Mouse (Mus musculus): ENCODE measurements around the gene Frmd4b.

The Frmd4b gene

DNA sequence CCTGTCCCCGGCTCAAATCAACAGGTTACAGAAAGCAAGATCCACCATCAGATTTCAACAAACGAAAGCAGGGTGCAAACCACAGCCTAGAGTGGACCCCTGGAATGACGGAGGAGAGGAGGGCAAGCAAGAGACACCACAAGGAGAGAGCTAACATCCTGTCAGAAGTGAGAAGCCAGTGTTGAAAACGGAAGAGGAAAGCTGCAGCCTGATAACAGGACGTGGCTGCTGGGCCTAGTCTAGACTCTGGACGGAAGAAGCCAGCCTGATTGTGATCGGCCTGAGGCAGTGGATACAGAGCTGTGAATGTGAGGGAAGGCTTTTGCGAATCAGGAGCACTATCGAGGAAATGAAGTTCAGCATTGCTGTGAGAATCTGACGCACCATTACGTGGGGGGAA lies 296.2 kb downstream of the Frmd4b start:
- in situ Hi-C loops (cut with MboI, MseI), result no loop called here

DNA sequence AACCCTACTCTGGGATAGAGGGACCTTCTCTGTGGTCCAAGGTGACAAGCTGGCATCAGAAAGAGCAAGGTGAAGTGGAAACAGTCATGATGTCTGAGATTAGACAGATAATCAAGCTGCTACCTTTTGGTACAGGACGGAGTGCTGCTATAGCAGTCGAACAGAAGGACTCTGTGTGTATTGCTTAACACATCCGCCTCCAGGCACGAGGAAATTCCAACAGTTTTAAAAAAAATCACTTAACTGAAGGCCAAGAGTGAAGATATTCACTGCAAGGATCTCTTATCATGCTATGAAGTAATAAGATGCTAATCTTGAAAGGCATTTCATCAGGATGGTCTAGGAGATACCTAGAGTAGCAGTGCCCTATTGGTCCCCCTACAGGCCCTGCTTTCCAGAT lies 298.3 kb downstream of the Frmd4b start:
- in situ Hi-C loops (cut with MboI, MseI), result no loop called here

DNA sequence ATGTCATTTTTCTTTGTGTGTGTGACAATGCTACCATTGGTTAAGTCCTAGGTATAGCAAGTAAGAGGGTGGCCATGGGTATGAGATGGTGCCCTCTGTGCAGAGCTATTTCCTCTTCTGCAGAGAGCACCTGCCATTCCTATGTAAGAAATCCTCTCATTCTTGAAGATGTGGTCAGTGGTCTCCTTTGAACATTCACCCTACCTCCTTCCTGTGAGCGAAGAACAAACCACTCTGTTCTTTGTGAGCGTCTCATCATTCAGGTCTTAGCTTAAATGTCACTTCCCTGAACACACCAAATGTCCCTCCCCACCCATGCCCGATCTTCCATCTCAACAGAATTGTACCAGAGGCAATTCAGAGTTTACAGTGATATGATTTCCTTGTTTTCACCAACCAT lies 299.4 kb downstream of the Frmd4b start:
- in situ Hi-C loops (cut with MboI, MseI), result no loop called here

DNA sequence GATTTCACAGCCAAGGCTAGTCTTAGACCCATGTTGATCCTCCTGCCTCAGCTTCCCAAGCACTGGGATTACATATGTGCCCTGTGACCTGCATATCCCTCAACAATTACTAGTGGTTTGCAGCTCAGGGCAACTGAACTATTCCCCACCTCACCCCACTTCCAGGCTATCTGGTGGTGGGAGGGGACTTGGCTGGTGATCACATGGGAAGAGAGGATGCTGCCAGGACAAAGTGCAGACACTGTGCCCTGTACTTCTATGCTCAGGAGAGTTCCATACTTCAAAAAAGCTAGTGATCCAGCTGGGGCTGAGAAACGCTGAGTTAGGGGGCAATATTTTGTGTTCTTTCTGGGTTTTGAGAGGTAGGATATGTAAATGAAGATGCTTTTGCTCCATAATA lies 300.6 kb downstream of the Frmd4b start:
- in situ Hi-C loops (cut with MboI, MseI), result no loop called here

DNA sequence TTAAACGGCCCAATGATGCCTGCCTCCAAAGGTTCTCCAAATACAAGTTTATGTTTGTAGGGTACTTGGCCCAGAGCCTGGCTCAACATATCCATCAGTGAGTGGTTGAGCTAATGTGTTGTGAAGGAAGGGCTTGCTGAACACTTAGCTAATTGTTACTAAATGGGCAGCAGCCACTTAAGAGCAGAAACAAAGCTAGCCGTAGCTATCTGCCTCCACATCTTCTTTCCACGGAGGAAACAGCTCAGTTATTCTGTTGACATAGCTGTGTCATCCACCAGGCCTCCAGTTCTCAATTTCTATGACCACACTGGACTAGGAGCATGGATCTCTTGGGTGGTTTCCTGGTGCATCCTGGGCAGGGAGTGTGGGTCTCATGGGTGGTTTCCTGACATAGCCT lies 302.0 kb downstream of the Frmd4b start:
- in situ Hi-C loops (cut with MboI, MseI), result no loop called here

DNA sequence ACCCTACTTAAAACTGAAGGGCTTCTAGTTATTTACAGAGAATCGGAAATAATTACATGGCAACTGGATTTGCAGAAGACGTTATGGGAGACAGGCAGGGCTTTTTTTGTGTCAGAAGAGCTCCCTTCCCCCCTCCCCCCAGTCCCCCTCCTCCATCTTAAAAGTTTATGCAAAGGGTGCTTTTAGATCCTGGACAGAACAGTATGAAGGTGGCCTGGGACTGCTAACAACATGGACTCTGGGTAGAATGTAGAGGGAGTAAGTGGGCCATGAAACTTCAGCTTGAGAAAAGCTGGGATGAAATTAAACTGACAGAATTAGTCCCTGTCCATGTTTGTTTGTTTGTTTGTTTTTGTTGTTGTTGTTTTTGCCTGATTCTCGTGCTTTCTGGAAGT lies 304.8 kb downstream of the Frmd4b start:
- in situ Hi-C loops (cut with MboI, MseI), result loop anchor here (5.0 kb wide), 1 partner anchor 105 kb away; the partner anchor contains the start of gene Uba3

DNA sequence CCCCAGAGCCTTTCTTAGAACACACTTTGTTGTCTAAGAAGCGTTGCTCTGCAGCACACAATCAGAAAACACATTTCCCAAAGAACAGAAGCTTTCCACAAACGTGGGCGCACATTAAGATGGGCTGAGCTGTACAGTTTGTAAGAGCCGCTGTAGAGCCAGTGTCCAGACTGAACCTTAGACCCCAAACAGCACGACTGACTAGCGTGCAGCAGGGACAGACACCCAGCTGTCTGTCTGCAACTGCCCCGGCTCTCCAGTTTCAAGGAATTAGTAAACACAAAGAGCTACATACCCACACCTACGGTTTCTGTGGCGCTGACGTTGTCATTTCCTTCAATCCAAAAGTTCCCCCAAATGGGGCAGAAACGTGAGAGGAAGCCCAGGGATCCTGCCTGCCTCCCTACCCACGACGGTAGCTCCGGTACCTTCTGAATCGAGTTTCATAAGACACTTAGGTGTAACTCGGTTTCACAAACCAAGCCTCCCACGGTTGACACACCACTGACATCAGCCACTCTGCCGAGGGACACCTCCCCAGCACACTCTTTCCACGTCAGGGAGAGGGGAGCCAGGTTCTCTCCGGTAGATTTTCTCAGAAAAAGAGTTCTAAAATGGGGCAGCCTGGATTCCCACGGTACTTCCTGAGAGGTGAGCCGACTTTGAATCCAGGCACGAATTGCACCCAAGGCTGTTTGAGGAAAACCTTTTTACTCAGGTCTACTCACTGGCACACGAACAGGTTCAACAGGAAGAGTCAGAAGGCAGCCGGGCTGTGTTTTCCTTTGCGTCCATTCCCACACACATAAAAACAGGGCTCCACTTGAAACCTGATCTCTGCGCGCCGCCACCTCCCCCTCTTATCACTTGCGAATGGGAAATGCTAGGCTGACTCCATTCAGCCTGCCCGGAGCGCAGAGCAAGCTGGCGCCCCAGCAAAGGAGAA lies 305.5 kb downstream of the Frmd4b start:
- in situ Hi-C loops (cut with MboI, MseI), result loop anchor here (5.0 kb wide), 1 partner anchor 105 kb away; the partner anchor contains the start of gene Uba3

DNA sequence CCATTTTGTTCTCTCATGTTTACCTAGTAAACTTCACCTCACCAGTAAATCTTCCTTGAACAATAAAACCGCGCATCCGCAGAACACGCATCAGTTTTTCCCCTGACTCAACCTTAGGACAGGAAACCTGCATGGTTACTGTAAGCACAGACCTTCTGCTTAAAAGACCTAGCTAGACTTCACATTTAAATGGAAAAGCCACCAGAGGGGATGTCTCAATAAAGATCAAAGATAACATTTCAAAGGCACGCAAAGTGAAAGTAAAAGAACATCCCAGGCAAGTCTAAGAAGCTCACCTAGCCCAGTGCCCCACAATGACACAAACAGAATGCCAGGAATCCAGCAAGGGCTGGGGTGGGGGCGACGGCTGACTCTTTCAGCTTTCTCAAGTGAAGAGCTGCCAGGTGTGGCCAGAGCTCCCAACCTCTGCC lies 306.4 kb downstream of the Frmd4b start:
- in situ Hi-C loops (cut with MboI, MseI), result loop anchor here (5.0 kb wide), 1 partner anchor 104 kb away; the partner anchor contains the start of gene Uba3

DNA sequence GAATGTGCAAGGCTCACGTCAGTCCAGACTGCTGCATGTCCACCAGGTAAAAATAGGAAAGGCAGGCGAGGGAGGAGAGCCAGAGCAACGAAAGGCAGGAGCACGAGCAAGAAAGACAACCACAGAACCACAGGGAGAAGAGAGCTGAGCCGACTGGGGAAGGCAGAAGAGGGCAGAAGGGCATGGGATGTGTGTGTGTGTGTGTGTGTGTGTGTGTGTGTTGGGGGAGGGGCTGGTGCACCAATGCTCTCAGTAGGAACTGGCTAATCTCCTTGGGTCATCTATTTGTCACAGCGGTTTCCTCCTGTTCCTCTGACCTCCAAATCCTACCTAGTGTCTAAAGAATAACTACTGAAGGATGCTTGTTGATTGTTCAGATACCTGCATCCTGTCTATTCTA lies 308.2 kb downstream of the Frmd4b start:
- in situ Hi-C loops (cut with MboI, MseI), result no loop called here

DNA sequence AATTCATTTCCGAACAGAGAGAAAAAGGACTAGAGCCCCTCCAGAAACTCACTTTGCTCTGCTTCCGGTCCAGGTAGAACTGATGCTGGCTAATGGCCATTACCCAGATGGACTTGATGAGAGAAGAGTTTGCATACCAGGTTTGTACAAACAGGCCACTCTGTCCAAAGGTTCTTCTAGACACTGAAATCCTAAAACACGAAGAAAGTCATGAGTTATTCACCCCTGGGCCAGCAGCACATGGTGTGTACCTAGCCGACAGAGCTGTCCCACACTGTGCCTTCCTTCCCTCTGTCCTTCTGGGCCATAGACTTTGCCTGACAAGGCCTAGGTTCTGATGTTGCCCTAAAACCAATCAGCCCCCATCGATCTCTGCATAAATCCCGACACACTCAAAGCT lies 308.8 kb downstream of the Frmd4b start:
- in situ Hi-C loops (cut with MboI, MseI), result no loop called here

DNA sequence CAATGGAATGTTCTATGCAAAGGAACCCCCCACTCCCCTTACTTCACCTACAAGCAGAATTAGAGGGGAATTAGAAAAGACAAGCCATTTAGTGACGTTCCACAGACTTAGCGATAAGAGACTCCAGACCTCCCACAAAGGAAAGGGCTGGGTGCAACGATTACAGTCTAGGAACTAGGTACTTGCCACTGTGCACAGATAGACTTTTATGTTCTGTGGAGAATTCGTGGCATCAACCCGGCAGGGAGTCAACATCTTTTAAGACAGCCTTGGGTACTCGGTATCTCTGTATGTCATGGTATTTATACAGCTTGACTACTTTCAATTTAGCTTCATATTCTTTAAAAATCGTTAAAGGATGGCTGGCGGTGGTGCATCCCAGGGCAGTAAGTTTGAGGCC lies 310.1 kb downstream of the Frmd4b start:
- in situ Hi-C loops (cut with MboI, MseI), result no loop called here

DNA sequence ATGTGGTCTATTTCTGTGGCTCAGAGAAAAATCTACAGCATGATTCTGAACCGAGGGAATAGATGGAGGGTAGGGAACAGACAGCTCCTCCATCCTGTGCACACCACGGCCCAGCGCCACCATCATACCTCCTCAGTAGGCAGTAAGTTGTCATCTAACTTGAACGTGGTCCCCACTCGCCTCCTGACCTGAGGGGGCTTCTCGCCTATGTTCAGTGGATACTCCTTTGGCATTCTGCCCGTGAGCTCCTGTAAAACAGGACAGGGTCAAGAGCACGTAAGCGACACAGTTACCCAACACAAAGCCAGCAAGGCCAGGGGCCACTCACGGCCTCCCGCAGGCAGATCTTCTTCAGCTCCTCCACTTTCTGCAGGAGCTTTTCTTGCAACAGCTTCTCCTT lies 311.0 kb downstream of the Frmd4b start:
- in situ Hi-C loops (cut with MboI, MseI), result no loop called here

DNA sequence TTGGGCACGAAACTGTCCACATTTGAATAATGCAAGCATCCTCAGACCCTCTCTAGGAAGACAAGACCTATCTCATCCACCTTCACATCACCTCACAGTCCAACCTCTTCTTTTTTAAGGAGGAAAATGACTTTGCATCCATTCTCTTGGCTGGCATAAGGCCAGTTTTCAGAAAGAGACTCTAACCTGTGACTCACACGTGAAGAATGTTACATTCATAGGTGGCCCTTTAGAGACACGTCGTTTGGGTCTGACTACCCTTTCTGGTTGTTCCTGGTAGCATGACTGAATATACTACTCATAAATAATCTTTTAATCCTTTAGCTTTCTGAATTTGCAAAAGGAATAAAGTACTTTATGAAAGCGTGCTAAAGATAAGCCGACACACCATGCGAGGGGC lies 311.9 kb downstream of the Frmd4b start:
- in situ Hi-C loops (cut with MboI, MseI), result no loop called here

DNA sequence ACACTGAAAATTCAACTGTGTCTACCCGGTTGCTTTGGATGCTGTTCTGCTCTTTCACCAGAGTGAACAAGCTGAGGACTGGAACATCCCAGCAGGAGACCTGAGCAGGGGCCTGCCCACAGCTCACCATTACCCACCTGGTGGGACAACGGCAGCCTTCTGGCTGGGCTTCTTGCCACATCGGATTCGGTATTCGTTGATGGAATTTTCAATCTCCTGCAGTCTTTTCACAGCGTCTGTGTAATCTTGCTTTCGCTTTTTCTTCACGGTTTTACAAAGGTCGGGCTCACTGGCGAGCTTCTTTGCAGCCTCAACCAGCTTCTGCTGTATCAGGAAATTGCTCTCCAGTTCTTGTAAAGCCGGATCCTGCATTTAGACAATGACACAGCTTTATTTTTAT lies 312.3 kb downstream of the Frmd4b start:
- in situ Hi-C loops (cut with MboI, MseI), result no loop called here

DNA sequence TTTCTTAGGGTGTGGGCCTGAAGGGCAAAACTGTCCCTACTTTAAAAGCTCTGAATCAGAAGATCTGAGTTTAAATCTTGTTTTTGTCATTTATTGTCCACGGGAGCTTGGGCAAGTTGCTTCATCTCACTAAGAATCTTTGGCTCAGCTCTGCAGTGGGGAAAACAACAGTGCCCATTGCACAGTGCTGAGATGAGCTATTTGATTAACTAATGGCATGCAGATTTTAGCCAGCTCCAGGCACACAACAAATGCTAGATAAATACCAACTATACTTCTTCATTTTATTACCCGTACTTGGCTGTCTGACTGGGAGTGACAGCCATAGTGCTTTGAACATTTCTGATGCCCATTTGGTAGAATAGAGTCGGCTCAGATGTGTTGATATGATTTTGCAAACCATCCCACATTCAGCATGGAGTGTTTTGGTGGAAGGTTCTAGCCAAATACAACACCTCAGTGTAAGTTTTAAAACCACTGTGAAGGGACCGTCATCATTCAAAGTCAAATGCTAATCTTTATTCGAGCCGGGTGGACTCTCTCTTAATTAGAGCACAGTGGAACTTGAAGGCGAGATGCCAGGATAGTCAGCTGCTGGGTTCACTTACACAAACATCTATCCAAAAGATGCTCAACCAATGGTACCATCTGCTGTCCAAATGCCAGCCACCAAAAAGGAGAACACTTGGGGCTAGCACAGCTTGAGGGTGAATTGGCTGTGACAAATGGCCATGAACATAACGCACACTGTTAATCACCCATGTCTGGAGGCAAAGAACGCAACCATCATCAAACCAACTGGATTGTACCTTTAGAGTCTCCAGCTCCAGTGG lies 313.8 kb downstream of the Frmd4b start:
- in situ Hi-C loops (cut with MboI, MseI), result no loop called here

DNA sequence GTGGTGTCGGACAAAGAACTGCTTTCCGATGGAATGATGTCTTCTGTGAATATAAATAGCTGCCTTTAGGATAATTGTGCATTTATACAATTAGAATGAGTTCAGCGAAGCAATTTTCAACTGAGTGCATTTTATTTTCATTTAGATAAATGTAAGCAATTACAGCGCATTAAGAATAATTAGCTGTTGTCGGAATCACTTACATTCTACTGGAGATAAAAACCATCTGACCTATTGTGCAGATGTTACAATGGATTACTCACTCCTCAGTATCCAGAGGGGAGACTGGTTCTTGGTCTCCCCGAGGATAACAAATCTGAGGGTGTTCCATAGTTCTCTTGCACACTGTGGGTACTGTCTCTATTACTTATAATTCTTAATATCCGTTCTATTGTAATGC lies 315.0 kb downstream of the Frmd4b start:
- in situ Hi-C loops (cut with MboI, MseI), result no loop called here

DNA sequence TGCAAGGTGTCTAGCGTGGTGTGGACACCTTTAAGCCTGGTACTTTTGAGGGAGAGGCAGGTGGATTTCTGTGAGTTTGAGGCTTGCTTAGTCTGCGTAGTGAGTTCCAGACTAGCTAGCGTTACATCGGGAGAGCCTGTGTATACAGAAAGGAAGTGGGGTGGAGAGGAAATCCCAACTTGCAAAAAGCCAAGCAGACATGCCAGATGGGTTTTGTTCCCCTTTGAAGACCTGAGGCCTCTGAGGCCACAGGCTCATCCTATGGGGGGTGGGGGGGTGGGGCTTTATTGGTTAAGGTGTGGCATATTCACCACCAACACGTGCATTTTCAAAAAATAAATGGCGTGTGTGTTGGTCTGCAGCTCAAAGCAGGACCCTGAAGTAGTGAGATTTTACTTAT lies 316.7 kb downstream of the Frmd4b start:
- in situ Hi-C loops (cut with MboI, MseI), result no loop called here

DNA sequence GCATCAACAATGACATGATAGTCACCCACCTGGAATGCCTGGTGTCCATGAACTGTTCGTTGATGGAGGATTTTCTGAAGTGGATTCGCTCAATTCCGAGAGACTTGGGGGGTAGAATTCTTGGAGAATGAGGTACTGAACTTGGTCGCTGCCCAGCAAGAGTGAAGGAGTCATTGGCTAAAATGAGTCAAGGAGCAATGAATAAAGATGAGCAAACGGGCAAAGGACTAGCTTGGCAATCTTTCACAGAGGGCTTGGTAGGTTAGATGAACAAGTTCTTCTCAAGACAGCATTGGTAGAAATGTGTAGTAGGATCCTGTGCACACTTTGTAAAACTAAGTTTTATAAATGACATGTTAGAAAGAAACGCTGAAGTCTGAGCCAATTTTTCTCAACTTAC lies 317.2 kb downstream of the Frmd4b start:
- in situ Hi-C loops (cut with MboI, MseI), result no loop called here

DNA sequence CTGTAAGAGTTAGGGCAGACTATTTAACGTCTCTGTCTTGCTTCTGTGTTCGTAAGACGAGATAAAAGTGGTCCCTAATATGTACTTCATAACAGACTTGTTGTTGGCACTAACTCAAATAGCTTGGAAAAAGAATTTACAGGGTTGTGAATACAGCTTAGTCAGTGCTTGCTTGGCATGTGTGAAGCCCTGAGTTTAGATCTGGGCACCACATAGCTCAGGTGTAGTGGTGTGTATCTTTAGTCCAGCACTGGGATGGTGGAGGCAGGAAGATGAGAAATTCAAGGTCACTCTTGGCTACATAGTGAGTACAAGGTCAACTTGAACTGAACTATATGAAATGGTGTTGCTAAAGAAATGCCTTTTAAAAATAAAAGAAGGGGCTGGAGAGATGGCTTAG lies 320.2 kb downstream of the Frmd4b start:
- in situ Hi-C loops (cut with MboI, MseI), result loop anchor here (10.0 kb wide), 2 partner anchors 82 to 1728 kb away; partner anchors contain the start of gene Arl6ip5

DNA sequence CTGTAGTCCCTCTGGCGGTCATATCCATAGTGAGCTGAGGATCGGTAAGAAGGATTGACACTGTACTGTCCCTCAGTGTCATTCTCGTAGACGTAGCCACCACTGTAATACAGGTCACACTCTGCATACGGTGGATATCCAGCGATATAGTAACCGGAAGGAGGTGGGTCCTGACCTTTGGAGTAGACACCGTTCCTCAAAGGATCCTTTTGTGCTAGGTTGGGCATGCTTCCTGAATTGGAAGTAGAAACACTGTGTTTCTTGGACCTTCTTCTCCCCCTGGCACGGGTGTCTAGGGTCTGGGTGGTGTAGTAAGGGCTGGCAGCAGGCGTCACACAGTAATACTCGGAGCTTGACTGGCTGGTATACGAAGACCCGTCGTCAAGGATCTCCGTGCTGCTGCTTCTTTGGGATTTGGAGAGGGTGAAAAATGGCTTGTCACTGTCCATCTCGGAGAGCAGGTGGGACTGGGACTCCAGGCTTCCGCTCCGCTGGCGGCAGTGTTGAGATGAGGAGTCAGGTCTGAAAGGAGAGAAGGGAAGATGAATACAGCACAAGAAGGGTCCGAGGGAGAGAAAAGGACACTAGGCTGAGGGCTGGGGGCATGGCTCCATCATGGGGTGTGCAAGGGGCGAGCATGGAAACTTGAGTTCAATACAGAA lies 321.3 kb downstream of the Frmd4b start:
- in situ Hi-C loops (cut with MboI, MseI), result loop anchor here (10.0 kb wide), 2 partner anchors 81 to 1729 kb away; partner anchors contain the start of gene Arl6ip5

DNA sequence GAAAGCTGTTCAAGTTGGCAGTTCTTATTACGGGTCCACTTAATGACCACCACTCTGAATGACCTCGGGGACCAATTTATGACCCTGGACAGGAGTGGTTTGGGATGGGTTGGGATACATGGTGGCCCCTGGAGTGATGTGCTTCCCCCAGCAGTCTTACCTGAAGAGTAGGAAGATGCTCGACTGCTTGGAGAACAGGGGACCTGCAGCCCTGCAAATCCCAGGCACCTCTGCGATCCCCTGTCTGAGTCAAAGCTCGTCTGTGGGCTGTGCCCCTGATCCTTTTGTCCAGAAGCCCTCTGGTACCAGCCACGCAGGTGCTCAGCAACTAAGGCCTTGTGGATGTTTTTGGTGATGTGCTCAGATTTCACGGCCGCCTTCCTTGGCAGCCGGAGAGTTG lies 321.9 kb downstream of the Frmd4b start:
- in situ Hi-C loops (cut with MboI, MseI), result loop anchor here (10.0 kb wide), 2 partner anchors 81 to 1729 kb away; partner anchors contain the start of gene Arl6ip5

Measured in T-helper 2 cell (primary cell).